Mouse (Mus musculus): ENCODE measurements around the gene Wdr61. TPM values are rescaled to one million over a fixed set of nuclear protein-coding genes. Genes with fewer than 3 reads are reported as not detected.

The Wdr61 gene
- polyA plus RNA-seq, 2 experiments = 50.6 to 108 TPM

- H3K36me3 ChIP-seq (replicated peaks; ENCODE audit: control insufficient read depth, insufficient read depth, low read depth) = no peaks in the 10 kb centered on the region
- DNase-seq (ENCODE audit: low read depth in 3 of 3, low spot score in 3 of 3) = peak in 2 of 3 experiments; percentile 27 to 35
- no peak overlapping the region for H3K9ac ChIP-seq (replicated peaks)
- whole genome bisulfite sequencing (ENCODE audit: insufficient replicate concordance) = 1% methylated on average over 14 of the region's 14 CpGs
- no peaks in the 10 kb centered on the region for H3K9me3 ChIP-seq (ENCODE audit: control insufficient read depth, low read length)
- H3K27ac ChIP-seq = no peak overlapping the region
- H3K4me3 ChIP-seq (ENCODE audit: insufficient read depth in 1 of 2, low read depth in 2 of 2, low read length in 2 of 2) = peak overlapping the region; percentile 23 to 58
- 0 out of 4 replicates have a peak, but pooled peaks cover 0 to 4% of the 10 kb centered on the region in 2 experiments for H3K4me1 ChIP-seq (replicated peaks; ENCODE audit: control insufficient read depth in 2 of 2, insufficient read depth in 2 of 2, low read length in 1 of 2)
- no peaks in the 10 kb centered on the region for H3K27me3 ChIP-seq (ENCODE audit: control insufficient read depth, insufficient read depth, low read length)
- ATAC-seq (ENCODE audit: insufficient read depth) = peak; percentile 61; the same call in 1 of the 2 replicates
- TF ChIP-seq EP300 (IDR thresholded peaks at IDR 0.05; ENCODE audit: low read depth) = no peak
- TF ChIP-seq CTCF (IDR thresholded peaks at IDR 0.05; ENCODE audit: low read depth) = peak; percentile 89
- H3K4me2 ChIP-seq (ENCODE audit: low read depth) = peak overlapping the region; percentile 58
These were observed 57.8 kb downstream of the Wdr61 start for GRCm38 (mm10) chr9:54676531-54676986.

- Histone ChIP-seq H3K4me3 (ENCODE audit: insufficient read depth in 1 of 2, low read depth in 2 of 2, low read length in 2 of 2) (no peak overlapping the region), H3K27ac (no peak overlapping the region), H3K9me3 (ENCODE audit: control insufficient read depth, low read length) (no peaks in the 10 kb centered on the region), H3K27me3 (ENCODE audit: control insufficient read depth, insufficient read depth, low read length) (no peaks in the 10 kb centered on the region), H3K4me2 (ENCODE audit: low read depth) (no peak overlapping the region), H3K4me1 (replicated peaks; ENCODE audit: control insufficient read depth in 2 of 2, insufficient read depth in 2 of 2, low read length in 1 of 2) (0 out of 4 replicates have a peak, but pooled peaks cover 0 to 4% of the 10 kb centered on the region in 2 experiments), H3K9ac (replicated peaks) (no peak overlapping the region), H3K36me3 (replicated peaks; ENCODE audit: control insufficient read depth, insufficient read depth, low read depth) (no peaks in the 10 kb centered on the region)
- DNase-seq (ENCODE audit: low read depth in 3 of 3, low spot score in 3 of 3) = no peak
- TF ChIP-seq CTCF (IDR thresholded peaks at IDR 0.05; ENCODE audit: low read depth) (no peak), EP300 (IDR thresholded peaks at IDR 0.05; ENCODE audit: low read depth) (no peak)
- ATAC-seq (ENCODE audit: insufficient read depth) = no peak
- WGBS (ENCODE audit: insufficient replicate concordance) = 77% methylated on average over 13 of the region's 13 CpGs
These were observed 60.4 kb downstream of the Wdr61 start for GRCm38 (mm10) chr9:54673887-54674286.

- DNase-seq (ENCODE audit: low read depth in 3 of 3, low spot score in 3 of 3) = no peak
- WGBS (ENCODE audit: insufficient replicate concordance) = 62% methylated on average over 3 of the region's 3 CpGs
- H3K9ac ChIP-seq (replicated peaks) = no peak overlapping the region
These were observed 62.4 kb downstream of the Wdr61 start for GRCm38 (mm10) chr9:54671962-54672361.

GRCm38 (mm10) chr9:54668455-54668854, 65.9 kb downstream of the Wdr61 start:
- H3K9me3 ChIP-seq (ENCODE audit: control insufficient read depth, low read length) = no peaks in the 10 kb centered on the region
- no peaks in the 10 kb centered on the region for H3K4me1 ChIP-seq (replicated peaks; ENCODE audit: control insufficient read depth in 2 of 2, insufficient read depth in 2 of 2, low read length in 1 of 2)
- no peak overlapping the region for H3K4me3 ChIP-seq (ENCODE audit: insufficient read depth in 1 of 2, low read depth in 2 of 2, low read length in 2 of 2)
- H3K9ac ChIP-seq (replicated peaks) = no peak overlapping the region
- H3K4me2 ChIP-seq (ENCODE audit: low read depth) = no peak overlapping the region
- no peaks in the 10 kb centered on the region for H3K27me3 ChIP-seq (ENCODE audit: control insufficient read depth, insufficient read depth, low read length)
- DNase-seq (ENCODE audit: low read depth in 3 of 3, low spot score in 3 of 3) (no peak), ATAC-seq (ENCODE audit: insufficient read depth) (no peak)
- 65% methylated on average over 4 of the region's 4 CpGs for WGBS (ENCODE audit: insufficient replicate concordance)
- H3K36me3 ChIP-seq (replicated peaks; ENCODE audit: control insufficient read depth, insufficient read depth, low read depth) = no peaks in the 10 kb centered on the region
- no peak overlapping the region for H3K27ac ChIP-seq
- TF ChIP-seq CTCF (IDR thresholded peaks at IDR 0.05; ENCODE audit: low read depth) (no peak), EP300 (IDR thresholded peaks at IDR 0.05; ENCODE audit: low read depth) (no peak)

More at GRCm38 (mm10) chr9:54671962-54672361, 62.4 kb downstream of the Wdr61 start:
- no peak for TF ChIP-seq CTCF (IDR thresholded peaks at IDR 0.05; ENCODE audit: low read depth)
- H3K4me1 ChIP-seq (replicated peaks; ENCODE audit: control insufficient read depth in 2 of 2, insufficient read depth in 2 of 2, low read length in 1 of 2) = 0 out of 4 replicates have a peak, but pooled peaks cover 0 to 4% of the 10 kb centered on the region in 2 experiments
- no peak for ATAC-seq (ENCODE audit: insufficient read depth)
- H3K4me3 ChIP-seq (ENCODE audit: insufficient read depth in 1 of 2, low read depth in 2 of 2, low read length in 2 of 2) = no peak overlapping the region
- H3K27ac ChIP-seq = no peak overlapping the region
- H3K36me3 ChIP-seq (replicated peaks; ENCODE audit: control insufficient read depth, insufficient read depth, low read depth) = no peaks in the 10 kb centered on the region
- no peak overlapping the region for H3K4me2 ChIP-seq (ENCODE audit: low read depth)
- no peaks in the 10 kb centered on the region for H3K27me3 ChIP-seq (ENCODE audit: control insufficient read depth, insufficient read depth, low read length)
- H3K9me3 ChIP-seq (ENCODE audit: control insufficient read depth, low read length) = no peaks in the 10 kb centered on the region

- no peak for DNase-seq (ENCODE audit: low read depth in 3 of 3, low spot score in 3 of 3)
- no peaks in the 10 kb centered on the region for H3K36me3 ChIP-seq (replicated peaks; ENCODE audit: control insufficient read depth, insufficient read depth, low read depth)
- H3K27ac ChIP-seq = no peak overlapping the region
- no peaks in the 10 kb centered on the region for H3K4me1 ChIP-seq (replicated peaks; ENCODE audit: control insufficient read depth in 2 of 2, insufficient read depth in 2 of 2, low read length in 1 of 2)
- no peak for ATAC-seq (ENCODE audit: insufficient read depth)
- H3K9ac ChIP-seq (replicated peaks) = no peak overlapping the region
- H3K4me3 ChIP-seq (ENCODE audit: insufficient read depth in 1 of 2, low read depth in 2 of 2, low read length in 2 of 2) = no peak overlapping the region
- WGBS (ENCODE audit: insufficient replicate concordance) = 64% methylated on average over 3 of the region's 3 CpGs
- no peaks in the 10 kb centered on the region for H3K9me3 ChIP-seq (ENCODE audit: control insufficient read depth, low read length)
- no peaks in the 10 kb centered on the region for H3K27me3 ChIP-seq (ENCODE audit: control insufficient read depth, insufficient read depth, low read length)
- no peak overlapping the region for H3K4me2 ChIP-seq (ENCODE audit: low read depth)
- no peak; the same call in 1 of the 2 replicates for TF ChIP-seq CTCF (IDR thresholded peaks at IDR 0.05; ENCODE audit: low read depth)
- TF ChIP-seq EP300 (IDR thresholded peaks at IDR 0.05; ENCODE audit: low read depth) = no peak
These were observed 68.2 kb downstream of the Wdr61 start for GRCm38 (mm10) chr9:54666116-54666515.

Small RNA genes lying within 50 kb of the gene (microRNA-seq; reads per million reads assigned to microRNA genes)
- not detected for gene Mir5710

Other genes with a start within 250 kb of the Wdr61 start
- 0.92 and 0.99 TPM in 2 replicates for gene Dmxl2, start 232.9 kb downstream of the Wdr61 start, polyA plus RNA-seq (2012; rRNA removed)
- 0.78 and 0.98 TPM in 2 replicates for gene Dmxl2, start 232.9 kb downstream of the Wdr61 start, polyA plus RNA-seq (2014; fragmentation: Nextera tagmentation; extraction: Ambion mirVana)
- not detected in 2 replicates for gene Sh2d7, start 195.5 kb downstream of the Wdr61 start, polyA plus RNA-seq (2012; rRNA removed)
- gene Sh2d7, start 195.5 kb downstream of the Wdr61 start, polyA plus RNA-seq (2014; fragmentation: Nextera tagmentation; extraction: Ambion mirVana) = not detected in 2 replicates
- 0.84 and 0.86 TPM in 2 replicates for gene Cib2, start 174.3 kb downstream of the Wdr61 start, polyA plus RNA-seq (2012; rRNA removed)
- 1.8 and 2.2 TPM in 2 replicates for gene Cib2, start 174.3 kb downstream of the Wdr61 start, polyA plus RNA-seq (2014; fragmentation: Nextera tagmentation; extraction: Ambion mirVana)
- gene Idh3a, start 148.2 kb downstream of the Wdr61 start, polyA plus RNA-seq (2012; rRNA removed) = 30.5 and 40.0 TPM in 2 replicates
- gene Idh3a, start 148.2 kb downstream of the Wdr61 start, polyA plus RNA-seq (2014; fragmentation: Nextera tagmentation; extraction: Ambion mirVana) = 89.6 and 90.7 TPM in 2 replicates
- 0.04 and 0.09 TPM in 2 replicates for gene Acsbg1, start 72.6 kb downstream of the Wdr61 start, polyA plus RNA-seq (2012; rRNA removed)
- 0.13 TPM in 1 of 2 replicates, not detected in the other for gene Acsbg1, start 72.6 kb downstream of the Wdr61 start, polyA plus RNA-seq (2014; fragmentation: Nextera tagmentation; extraction: Ambion mirVana)
- gene Dnaja4, start 35.6 kb downstream of the Wdr61 start, polyA plus RNA-seq (2012; rRNA removed) = 11.9 and 16.4 TPM in 2 replicates
- 20.1 and 20.3 TPM in 2 replicates for gene Dnaja4, start 35.6 kb downstream of the Wdr61 start, polyA plus RNA-seq (2014; fragmentation: Nextera tagmentation; extraction: Ambion mirVana)
- gene Crabp1, start 30.2 kb upstream of the Wdr61 start, polyA plus RNA-seq (2012; rRNA removed) = 0.78 and 0.99 TPM in 2 replicates
- gene Crabp1, start 30.2 kb upstream of the Wdr61 start, polyA plus RNA-seq (2014; fragmentation: Nextera tagmentation; extraction: Ambion mirVana) = 0.17 and 0.66 TPM in 2 replicates
- gene Ireb2, start 129.3 kb upstream of the Wdr61 start, polyA plus RNA-seq (2012; rRNA removed) = 6.3 and 8.9 TPM in 2 replicates
- gene Ireb2, start 129.3 kb upstream of the Wdr61 start, polyA plus RNA-seq (2014; fragmentation: Nextera tagmentation; extraction: Ambion mirVana) = 12.3 and 12.4 TPM in 2 replicates
- 0.76 and 0.81 TPM in 2 replicates for gene Hykk, start 182.8 kb upstream of the Wdr61 start, polyA plus RNA-seq (2012; rRNA removed)
- 1.8 and 2.1 TPM in 2 replicates for gene Hykk, start 182.8 kb upstream of the Wdr61 start, polyA plus RNA-seq (2014; fragmentation: Nextera tagmentation; extraction: Ambion mirVana)
- 58.5 and 91.1 TPM in 2 replicates for gene Psma4, start 216.3 kb upstream of the Wdr61 start, polyA plus RNA-seq (2012; rRNA removed)
- gene Psma4, start 216.3 kb upstream of the Wdr61 start, polyA plus RNA-seq (2014; fragmentation: Nextera tagmentation; extraction: Ambion mirVana) = 170 and 171 TPM in 2 replicates
- gene AY074887, start 216.5 kb upstream of the Wdr61 start, polyA plus RNA-seq (2012; rRNA removed) = 0.04 TPM in 1 of 2 replicates, not detected in the other
- gene AY074887, start 216.5 kb upstream of the Wdr61 start, polyA plus RNA-seq (2014; fragmentation: Nextera tagmentation; extraction: Ambion mirVana) = 0.27 and 0.69 TPM in 2 replicates
- gene Chrna5, start 246.4 kb upstream of the Wdr61 start, polyA plus RNA-seq (2012; rRNA removed) = 0.02 TPM in 1 of 2 replicates, not detected in the other
- gene Chrna5, start 246.4 kb upstream of the Wdr61 start, polyA plus RNA-seq (2014; fragmentation: Nextera tagmentation; extraction: Ambion mirVana) = 0.05 TPM in 1 of 2 replicates, not detected in the other

Measured in liver, embryonic 14.5 days (tissue).